Mouse (Mus musculus) gastrocnemius, postnatal 14 days (tissue): ENCODE results near the gene Gm8127. TPM values are rescaled to one million over a fixed set of nuclear protein-coding genes. Genes with fewer than 3 reads are reported as not detected.

Experiments
- total RNA-seq, 2 experiments: library from RNA; stranded (reverse); gene quantifications; 2 replicates each; pipeline ENCODE4 v1.2.3; 2021

Gm8127 gene
- total RNA-seq, 2 experiments from 2014 or later, result not detected

Other genes with a start within 250 kb of the Gm8127 start
- gene Gm8094, start 217.2 kb downstream of the Gm8127 start, total RNA-seq, result not detected
- gene Gm8104, start 193.2 kb downstream of the Gm8127 start, total RNA-seq, result not detected
- not detected for gene Gm7233, start 114.0 kb downstream of the Gm8127 start, total RNA-seq
- gene Gm8122, start 58.5 kb downstream of the Gm8127 start, total RNA-seq, result not detected
- gene Gm8126, start 35.2 kb downstream of the Gm8127 start, total RNA-seq, result not detected
- gene Gm9732, start 18.8 kb downstream of the Gm8127 start, total RNA-seq, result not detected
- not detected for gene 1700001F09Rik, start 54.0 kb upstream of the Gm8127 start, total RNA-seq
- not detected for gene Gm8138, start 122.5 kb upstream of the Gm8127 start, total RNA-seq
- not detected for gene Gm5799, start 249.7 kb upstream of the Gm8127 start, total RNA-seq